Comparison of ENCODE assay signal across 28 mouse cellular contexts in the genomic region with DNA sequence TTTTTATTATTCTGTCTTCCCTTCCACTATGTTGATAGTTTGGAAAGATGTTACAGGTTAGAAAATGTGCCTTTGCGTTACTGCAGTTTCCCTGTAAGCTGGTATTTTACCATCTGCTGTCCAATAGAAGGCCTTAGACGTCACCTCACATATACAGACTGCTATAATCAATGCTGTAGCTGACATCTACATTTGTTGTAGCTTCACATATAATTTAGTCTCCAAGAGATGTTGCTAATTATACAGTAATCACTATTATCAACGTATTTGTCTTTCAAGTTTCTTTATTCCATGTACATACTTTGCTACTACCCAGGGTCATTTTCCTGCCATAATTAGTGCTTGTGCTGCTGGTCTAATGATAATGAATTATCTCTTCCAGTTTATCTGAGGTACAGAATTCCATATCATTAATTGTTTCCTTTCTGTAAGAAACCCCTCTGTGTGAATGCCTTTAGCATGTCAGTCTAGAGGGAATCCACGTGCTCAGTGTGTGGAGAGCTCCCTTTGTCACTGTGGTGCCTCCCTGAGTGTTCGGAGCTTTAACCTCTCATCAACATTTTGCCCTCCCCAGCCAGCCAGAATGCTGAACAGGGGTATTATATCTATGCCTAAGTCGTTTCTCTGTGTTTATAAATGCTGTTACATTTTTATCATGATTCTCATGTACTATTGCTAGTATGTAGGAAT.
DNase-seq lines count a peak whose midpoint lies in the region; ATAC-seq and TF ChIP-seq lines count a peak whose summit lies in the region.
"Had no signal": no experiment of that assay in that cellular context is flagged by ENCODE, and none has a peak within 500 bp of the region (broad histone marks: within the 10 kb centered on the region; RNA-seq: fewer than 3 reads in every experiment).

No protein-coding gene starts in this region.

- DNase-seq in heart, adult 11 months = peak; percentile 9
- no peak for DNase-seq in heart, postnatal 4 days
- no peak for DNase-seq in midbrain, embryonic 10.5 days (ENCODE audit: low spot score)
- peak; percentile 43 for DNase-seq in forebrain, embryonic 14.5 days (ENCODE audit: low spot score)
- DNase-seq in forebrain, postnatal 0 days = no peak
- no peak for DNase-seq in urinary bladder, postnatal 14 days (ENCODE audit: low spot score)
- no peak for DNase-seq in heart, adult 8-10 months (ENCODE audit: low spot score)
- DNase-seq: adrenal gland, adult 2 months; adrenal gland, postnatal 14 days; cerebellum, adult 11 months; cerebellum, adult 2 months; cerebellum, postnatal 10 days; cerebellum, postnatal 36 days; embryo, embryonic 11 days; gastrocnemius, adult 2 months; gastrocnemius, postnatal 14 days; heart, adult 18-20 months; heart, postnatal 14 days had no signal

- H3K27me3 ChIP-seq in midbrain, embryonic 15.5 days (replicated peaks) = no peaks in the 10 kb centered on the region
- H3K27me3 ChIP-seq in midbrain, embryonic 10.5 days (ENCODE audit: low read depth, poor library complexity, severe bottlenecking) = no peaks in the 10 kb centered on the region
- no peaks in the 10 kb centered on the region for H3K27me3 ChIP-seq in forebrain, embryonic 14.5 days (replicated peaks; ENCODE audit: control insufficient read depth, insufficient read depth, low read length)
- no peaks in the 10 kb centered on the region for H3K27me3 ChIP-seq in forebrain, postnatal 0 days (ENCODE audit: insufficient read depth, low read length)
- H3K27me3 ChIP-seq: embryonic facial prominence, embryonic 13.5 days; heart, embryonic 13.5 days; hindbrain, embryonic 12.5 days; hindbrain, embryonic 15.5 days had no signal

- no peak overlapping the region for H3K4me2 ChIP-seq in midbrain, embryonic 15.5 days
- H3K4me2 ChIP-seq in forebrain, embryonic 14.5 days (ENCODE audit: low read length) = no peak overlapping the region
- no peak overlapping the region for H3K4me2 ChIP-seq in forebrain, postnatal 0 days (ENCODE audit: low read depth)
- H3K4me2 ChIP-seq: embryonic facial prominence, embryonic 13.5 days; heart, embryonic 13.5 days; hindbrain, embryonic 12.5 days; hindbrain, embryonic 15.5 days had no signal

- 55% methylated on average over 6 of the region's 6 CpGs for WGBS in midbrain, embryonic 15.5 days
- WGBS in midbrain, embryonic 10.5 days = 78% methylated on average over 6 of the region's 6 CpGs
- 52% methylated on average over 6 of the region's 6 CpGs for WGBS in forebrain, embryonic 14.5 days
- WGBS in forebrain, postnatal 0 days = 44% methylated on average over 6 of the region's 6 CpGs

- H3K9me3 ChIP-seq in midbrain, embryonic 15.5 days = no peaks in the 10 kb centered on the region
- no peaks in the 10 kb centered on the region for H3K9me3 ChIP-seq in midbrain, embryonic 10.5 days (replicated peaks)
- H3K9me3 ChIP-seq in forebrain, embryonic 14.5 days (replicated peaks; ENCODE audit: control insufficient read depth, low read length) = no peaks in the 10 kb centered on the region
- H3K9me3 ChIP-seq in forebrain, postnatal 0 days (ENCODE audit: low read length) = no peaks in the 10 kb centered on the region
- H3K9me3 ChIP-seq: embryonic facial prominence, embryonic 10.5 days; embryonic facial prominence, embryonic 13.5 days; heart, embryonic 10.5 days; heart, embryonic 13.5 days; hindbrain, embryonic 12.5 days; hindbrain, embryonic 15.5 days had no signal

- H3K27ac ChIP-seq in midbrain, embryonic 15.5 days = no peak overlapping the region
- H3K27ac ChIP-seq in midbrain, embryonic 10.5 days (replicated peaks) = no peak overlapping the region
- no peak overlapping the region for H3K27ac ChIP-seq in forebrain, embryonic 14.5 days (ENCODE audit: low read depth, low read length)
- H3K27ac ChIP-seq in forebrain, postnatal 0 days (ENCODE audit: low read depth, low read length) = no peak overlapping the region
- H3K27ac ChIP-seq: embryonic facial prominence, embryonic 10.5 days; embryonic facial prominence, embryonic 13.5 days; gastrocnemius, adult 2 months; heart, embryonic 10.5 days; heart, embryonic 13.5 days; hindbrain, embryonic 12.5 days; hindbrain, embryonic 15.5 days had no signal

- no peak for TF ChIP-seq CTCF in forebrain, postnatal 0 days (IDR thresholded peaks at IDR 0.05; ENCODE audit: low read depth)

- 0 out of 2 replicates have a peak, but pooled peaks have one; percentile 58 for ATAC-seq in midbrain, embryonic 15.5 days (replicated peaks)
- peak; percentile 75 for ATAC-seq in forebrain, embryonic 14.5 days
- ATAC-seq in forebrain, postnatal 0 days = peak; percentile 76
- ATAC-seq: CD4-positive, CD25-positive, alpha-beta regulatory T cell, adult 4 months; intestine, postnatal 0 days had no signal

- no peak overlapping the region for H3K4me3 ChIP-seq in midbrain, embryonic 15.5 days
- no peak overlapping the region for H3K4me3 ChIP-seq in midbrain, embryonic 10.5 days
- no peak overlapping the region for H3K4me3 ChIP-seq in forebrain, embryonic 14.5 days (ENCODE audit: low read depth, low read length)
- no peak overlapping the region for H3K4me3 ChIP-seq in forebrain, postnatal 0 days (ENCODE audit: low read depth, low read length)
- H3K4me3 ChIP-seq: embryonic facial prominence, embryonic 10.5 days; embryonic facial prominence, embryonic 13.5 days; erythroblast, embryonic 14.5 days; gastrocnemius, adult 2 months; heart, embryonic 10.5 days; heart, embryonic 13.5 days; hindbrain, embryonic 12.5 days; hindbrain, embryonic 15.5 days had no signal

- H3K36me3 ChIP-seq in midbrain, embryonic 15.5 days (replicated peaks) = 0 out of 2 replicates have a peak, but pooled peaks cover 11% of the 10 kb centered on the region
- H3K36me3 ChIP-seq in midbrain, embryonic 10.5 days = no peaks in the 10 kb centered on the region
- H3K36me3 ChIP-seq in forebrain, embryonic 14.5 days (ENCODE audit: control insufficient read depth, insufficient read depth, low read length) = no peaks in the 10 kb centered on the region
- H3K36me3 ChIP-seq in forebrain, postnatal 0 days (ENCODE audit: insufficient read depth) = 0 out of 2 replicates have a peak, but pooled peaks cover 11% of the 10 kb centered on the region
- H3K36me3 ChIP-seq: embryonic facial prominence, embryonic 10.5 days; embryonic facial prominence, embryonic 13.5 days; heart, embryonic 10.5 days; heart, embryonic 13.5 days; hindbrain, embryonic 12.5 days had no signal

- H3K4me1 ChIP-seq in midbrain, embryonic 15.5 days = no peaks in the 10 kb centered on the region
- no peaks in the 10 kb centered on the region for H3K4me1 ChIP-seq in midbrain, embryonic 10.5 days
- no peaks in the 10 kb centered on the region for H3K4me1 ChIP-seq in forebrain, embryonic 14.5 days (ENCODE audit: control insufficient read depth, insufficient read depth, low read length)
- H3K4me1 ChIP-seq in forebrain, postnatal 0 days (ENCODE audit: insufficient read depth) = no peaks in the 10 kb centered on the region
- H3K4me1 ChIP-seq: embryonic facial prominence, embryonic 10.5 days; embryonic facial prominence, embryonic 13.5 days; heart, embryonic 10.5 days; heart, embryonic 13.5 days; hindbrain, embryonic 12.5 days; hindbrain, embryonic 15.5 days had no signal

- H3K9ac ChIP-seq in midbrain, embryonic 15.5 days = no peak overlapping the region
- H3K9ac ChIP-seq in forebrain, embryonic 14.5 days (ENCODE audit: low read length) = no peak overlapping the region
- no peak overlapping the region for H3K9ac ChIP-seq in forebrain, postnatal 0 days
- H3K9ac ChIP-seq: embryonic facial prominence, embryonic 13.5 days; heart, embryonic 13.5 days; hindbrain, embryonic 12.5 days; hindbrain, embryonic 15.5 days had no signal

Comparison
In these comparisons a context has a peak if more than half of its experiments do, and no peak if none do; other contexts are left out.
1. DNase-seq: peak in heart, adult 11 months (single experiment) and forebrain, embryonic 14.5 days (single experiment); none in heart, postnatal 4 days (single experiment), midbrain, embryonic 10.5 days (single experiment), forebrain, postnatal 0 days (single experiment), urinary bladder, postnatal 14 days (single experiment) and heart, adult 8-10 months (single experiment).
2. Peak in every context shown above with its lines, with median percentiles within 50 percentile points of each other: ATAC-seq.